Mouse (Mus musculus) T-helper 1 cell (primary cell): ENCODE data around the gene Clmn.

ENCODE experiments used
- in situ Hi-C: fragments of 300-600 bp; cut with MboI, MseI; formaldehyde crosslinking; loops from one replicate; pipeline ENCODE4 v1.15.1; 2025; ENCODE audit warnings: high pct_unique_total_duplicates

Clmn gene

DNA sequence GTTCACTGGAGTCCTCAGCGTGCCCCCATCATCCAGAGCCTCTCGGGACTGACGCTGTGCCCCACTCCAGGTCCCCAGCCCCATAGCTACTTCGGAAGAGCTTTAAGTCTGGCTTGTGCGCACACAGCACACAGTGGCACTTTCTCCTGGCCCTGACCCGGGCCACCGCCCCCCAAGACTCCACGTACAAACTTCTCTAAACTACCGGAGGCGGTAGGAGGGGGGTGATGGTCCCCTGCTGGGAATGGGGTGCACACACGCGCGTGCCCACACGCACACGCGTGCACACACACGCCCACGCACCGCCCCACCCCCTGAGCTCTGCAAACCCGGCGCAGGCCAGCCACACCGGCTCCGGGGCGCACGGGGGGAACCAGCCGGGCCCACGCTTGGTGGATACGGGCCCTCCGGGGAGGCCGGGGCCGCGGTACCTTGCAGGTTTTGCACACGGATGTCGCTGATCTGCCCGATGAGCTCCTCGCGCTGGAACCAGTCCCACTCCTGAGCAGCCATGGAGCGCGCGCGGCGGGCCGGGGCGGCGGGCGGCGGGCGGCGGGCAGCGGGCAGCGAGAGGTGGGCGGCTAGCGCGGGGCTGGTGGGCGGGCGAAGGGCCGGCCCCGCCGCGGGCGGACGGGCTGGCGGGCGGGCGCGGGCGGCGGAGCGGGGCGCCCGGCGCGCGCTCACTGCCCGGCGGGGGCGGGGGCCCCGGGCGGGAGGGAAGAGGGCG lies at the start of gene Clmn:
Gene Clmn (minus strand): TSS at position 638 of the 727 bp plus-strand sequence.
- in situ Hi-C loops: loop anchor here (10.0 kb wide), 1 partner anchor 400 kb away; no protein-coding TSS in a partner anchor

DNA sequence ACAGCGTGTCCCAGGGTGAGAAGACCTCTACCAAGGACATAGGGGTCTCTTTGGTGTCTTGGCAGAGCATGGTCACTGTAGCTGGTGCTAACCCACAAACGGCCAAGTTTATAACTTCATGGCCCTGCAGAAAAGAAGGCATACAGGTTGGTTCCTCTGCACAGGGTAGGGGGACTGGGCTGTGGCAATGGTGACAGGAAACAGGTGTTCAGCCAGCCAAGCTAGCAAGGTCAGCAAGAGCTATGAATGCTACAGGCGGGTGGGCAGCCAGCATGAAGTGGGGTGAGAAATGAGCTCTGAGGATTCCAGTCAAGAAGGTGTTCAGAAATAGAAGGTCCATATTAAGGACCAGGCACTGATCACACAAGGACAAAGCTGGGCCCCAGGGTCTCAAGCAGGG lies 48.1 kb upstream of the Clmn start:
- in situ Hi-C loops: no loop called here

DNA sequence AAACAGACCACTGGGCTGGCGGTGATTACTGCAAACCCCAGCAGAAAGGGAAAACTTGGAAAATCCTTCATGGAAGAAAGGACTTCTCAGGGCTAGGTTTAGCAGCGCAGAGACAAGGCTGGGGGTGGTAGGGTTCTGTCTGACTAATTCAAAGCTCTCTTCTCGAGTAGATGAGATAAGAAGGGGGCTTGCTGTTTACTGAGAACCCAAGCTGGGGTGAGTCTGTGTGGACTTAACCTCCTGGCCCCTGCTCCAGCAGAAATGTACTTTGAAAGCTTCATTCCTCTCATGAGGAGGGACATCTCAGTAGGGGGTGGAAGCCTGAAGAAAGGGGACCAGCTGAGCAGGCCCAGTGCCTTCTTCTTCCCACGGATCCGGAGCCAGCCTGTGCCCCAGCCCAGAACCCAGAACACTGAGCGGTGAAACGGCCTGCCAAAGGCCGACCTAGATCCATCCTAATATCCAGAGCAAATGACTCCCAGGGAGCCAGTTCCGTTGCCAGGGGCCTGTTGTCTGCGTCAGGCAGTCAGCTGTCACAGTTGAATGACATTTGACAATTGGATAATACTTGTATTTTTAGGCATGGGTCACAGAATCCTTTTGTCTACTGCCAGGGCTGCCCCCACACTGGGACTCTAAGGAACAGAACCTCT lies 47.5 kb upstream of the Clmn start:
- in situ Hi-C loops: no loop called here

DNA sequence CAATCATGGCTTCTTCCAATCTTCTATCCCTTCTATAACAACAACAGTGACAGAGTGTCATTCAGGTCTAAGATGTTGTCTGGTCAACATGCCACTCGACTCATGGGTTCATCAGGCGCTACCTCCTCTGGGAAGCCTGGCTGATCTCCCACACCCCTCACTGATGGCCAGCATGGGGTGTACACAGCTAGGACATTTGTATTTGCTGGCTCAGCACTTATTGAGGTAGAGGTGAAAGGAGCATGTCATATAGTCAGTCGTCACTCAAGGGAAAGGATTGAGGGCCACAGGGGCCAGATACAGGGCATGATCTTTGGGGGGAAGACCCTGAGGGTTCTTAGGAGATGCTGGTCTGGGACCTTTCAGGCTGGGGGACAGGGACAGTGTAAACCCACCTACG lies 44.9 kb upstream of the Clmn start:
- in situ Hi-C loops: no loop called here

DNA sequence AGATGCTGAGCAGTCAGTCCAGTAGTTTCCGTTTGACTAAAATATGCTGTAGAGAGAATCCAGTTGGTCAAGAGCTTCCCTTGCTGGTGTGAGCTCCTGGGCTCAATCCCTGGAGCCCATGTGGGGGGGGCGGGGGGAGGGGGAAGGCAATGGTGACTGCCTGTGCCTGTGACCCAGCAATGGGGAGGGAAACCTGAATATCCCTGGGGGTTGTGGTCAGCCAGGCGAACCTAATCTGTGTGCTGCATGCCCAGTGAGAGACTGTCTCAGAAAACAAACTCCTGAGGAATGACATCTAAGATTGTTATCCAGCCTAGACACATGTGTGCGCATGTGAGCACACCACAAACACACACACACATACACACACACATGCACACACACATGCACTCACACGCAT lies 44.1 kb upstream of the Clmn start:
- in situ Hi-C loops: no loop called here

DNA sequence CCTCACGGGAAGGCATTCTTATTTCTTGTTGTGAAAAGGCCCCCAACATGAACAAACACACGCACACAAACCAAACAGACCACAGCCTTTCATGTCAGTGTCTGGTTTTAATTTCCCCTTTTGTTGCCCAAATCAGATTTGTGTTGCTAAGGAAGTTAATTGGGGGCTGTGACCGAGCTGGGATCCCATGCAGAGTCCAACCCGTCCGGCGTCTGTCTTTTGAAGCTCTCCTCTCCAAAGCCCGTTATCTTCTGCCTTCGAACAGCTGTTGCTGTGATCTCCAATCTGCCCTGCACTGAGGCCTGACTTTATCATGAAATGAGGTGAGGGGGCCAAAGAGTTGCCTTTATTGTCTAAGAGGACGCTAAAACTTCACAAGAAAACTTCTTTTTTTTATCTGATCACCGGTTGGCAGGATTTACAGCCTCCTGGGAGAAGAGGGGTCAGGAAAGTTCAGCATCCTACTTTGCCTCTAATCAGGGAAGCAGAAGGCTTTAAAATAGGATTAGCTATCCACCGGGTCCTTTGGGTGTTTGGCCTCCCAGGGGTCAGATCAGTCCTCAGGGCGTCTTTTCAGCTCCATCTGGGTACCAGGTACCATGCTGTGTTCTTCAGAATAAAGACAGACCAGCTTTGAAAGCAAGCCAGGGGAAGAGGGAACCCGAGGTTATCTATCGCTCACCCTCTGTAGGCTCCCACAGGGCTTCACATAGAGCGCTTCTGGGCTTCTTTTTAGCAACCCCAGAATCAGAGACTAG lies 43.3 kb upstream of the Clmn start:
- in situ Hi-C loops: no loop called here

DNA sequence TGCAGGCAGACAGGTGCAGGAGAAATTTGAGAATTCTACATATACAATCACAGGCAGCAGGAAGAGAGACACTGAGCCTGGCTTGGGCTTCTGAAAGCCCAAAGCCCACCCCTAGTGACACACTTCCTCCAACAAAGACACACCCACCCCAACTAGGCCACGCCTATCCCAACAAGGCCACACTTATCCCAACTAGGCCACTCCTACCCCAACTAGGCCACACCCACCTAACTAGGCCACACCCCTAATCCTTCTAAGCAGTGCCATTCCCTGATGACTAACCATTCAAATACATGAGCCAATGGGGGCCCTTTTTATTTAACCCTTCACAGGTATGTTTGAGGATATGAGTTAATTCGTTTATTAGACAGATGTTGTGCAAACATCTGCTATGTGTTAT lies 42.3 kb upstream of the Clmn start:
- in situ Hi-C loops: no loop called here

DNA sequence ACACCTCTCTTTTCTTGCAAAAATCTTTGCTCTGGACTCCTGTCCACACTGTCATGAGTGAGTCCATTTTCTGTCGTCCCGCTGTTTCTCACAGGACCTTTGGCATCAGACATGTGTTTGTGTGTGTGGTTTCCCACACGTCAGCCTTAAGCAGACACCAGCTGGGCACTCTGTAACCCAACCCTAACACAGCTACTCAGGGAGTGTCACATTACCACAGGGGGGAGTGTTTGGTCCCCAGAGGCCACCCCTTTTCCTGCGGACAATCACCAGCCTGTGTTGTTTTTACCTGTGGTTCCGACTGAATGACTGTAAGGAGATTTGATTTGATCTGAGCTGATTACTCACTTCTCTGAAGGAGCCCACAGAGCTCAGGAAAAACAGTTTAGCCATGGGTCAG lies 39.3 kb upstream of the Clmn start:
- in situ Hi-C loops: no loop called here

DNA sequence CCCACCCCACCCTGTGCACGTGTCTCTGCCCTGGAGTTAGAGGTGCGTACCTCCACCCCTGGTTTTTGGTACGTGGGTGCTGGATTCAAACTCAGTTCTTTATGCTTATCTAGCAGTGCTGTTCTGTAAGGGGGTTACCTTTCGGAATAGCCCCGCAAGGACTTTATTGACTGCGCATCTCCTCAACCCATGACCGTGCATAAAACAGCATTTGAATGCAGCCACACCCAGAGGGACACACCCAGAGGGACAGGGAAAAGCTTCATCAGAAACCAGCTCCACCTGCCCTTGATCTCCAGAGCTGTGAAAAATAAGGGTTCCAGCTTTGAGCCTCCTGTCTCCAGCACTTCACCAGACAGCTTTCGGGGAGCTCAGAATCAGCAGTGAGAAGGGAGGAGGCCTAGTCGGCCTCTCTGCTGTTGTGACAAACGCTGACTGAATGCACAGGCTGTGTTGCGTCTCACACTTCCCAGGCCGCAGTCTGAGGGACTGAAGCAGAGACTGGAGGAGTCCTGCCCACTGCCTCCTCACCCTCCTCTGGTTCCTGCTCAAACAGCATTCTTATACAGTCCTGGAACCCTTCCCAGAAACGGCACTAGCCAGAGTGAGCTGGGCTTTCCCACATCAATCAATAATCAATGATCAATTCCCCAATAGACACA lies 37.6 kb upstream of the Clmn start:
- in situ Hi-C loops: no loop called here

DNA sequence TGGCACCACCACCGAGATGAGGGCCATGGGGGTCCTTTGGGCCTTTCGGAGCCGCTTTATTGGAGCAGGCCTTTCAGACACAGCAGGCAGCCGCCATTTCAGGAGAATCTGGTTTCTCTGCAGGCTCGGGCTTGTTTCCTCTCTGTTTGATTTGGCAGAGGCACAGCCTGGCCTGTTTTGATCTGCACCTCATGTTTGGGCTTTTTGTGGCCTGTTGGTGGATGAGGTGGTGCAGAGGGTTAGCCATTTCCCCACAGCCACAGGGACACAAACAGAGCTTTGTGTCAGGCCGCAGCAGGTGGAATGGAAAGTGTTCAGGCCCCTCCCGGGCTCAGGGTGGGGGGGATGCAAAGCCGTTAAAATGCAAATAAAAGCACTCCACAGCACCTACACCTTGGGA lies 36.4 kb upstream of the Clmn start:
- in situ Hi-C loops: no loop called here

DNA sequence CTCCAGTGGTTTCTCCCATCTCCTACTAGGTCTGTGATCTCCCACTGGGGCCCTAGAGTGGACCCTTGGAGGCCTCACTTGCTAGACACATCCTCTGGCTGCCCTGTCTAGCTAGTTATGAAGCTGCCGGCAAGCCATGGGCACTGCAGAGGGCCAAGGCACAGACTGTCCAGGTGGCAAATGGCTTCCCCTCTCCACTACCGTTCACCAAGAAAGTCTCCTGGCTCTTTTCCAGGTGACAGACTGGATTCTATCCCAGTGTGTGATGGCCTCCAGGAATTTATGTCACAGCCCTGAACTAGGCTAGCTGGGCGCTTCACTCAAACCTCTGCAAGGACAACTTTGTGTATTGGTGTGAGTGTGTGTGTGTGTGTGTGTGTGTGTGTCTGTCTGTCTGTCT lies 35.0 kb upstream of the Clmn start:
- in situ Hi-C loops: no loop called here

DNA sequence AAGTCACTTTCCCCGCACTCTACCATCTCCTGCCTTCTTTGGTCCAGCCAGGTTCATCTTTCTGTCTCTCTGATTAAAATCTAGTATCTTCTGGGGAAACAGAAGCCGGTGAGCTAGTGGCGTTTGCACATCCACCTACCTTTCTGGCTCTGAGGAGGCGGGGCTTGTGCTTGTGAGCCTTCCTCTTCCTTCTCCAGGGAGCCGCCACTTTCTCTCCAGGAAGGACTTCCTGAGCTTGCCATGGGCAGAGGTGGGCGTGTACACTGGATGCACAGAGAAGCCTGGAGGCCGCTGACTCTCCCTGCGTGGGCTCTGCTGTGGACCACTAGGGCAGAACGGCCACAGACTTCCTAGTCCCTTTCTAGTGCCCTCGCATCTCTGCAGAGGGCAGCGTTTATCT lies 34.3 kb upstream of the Clmn start:
- in situ Hi-C loops: no loop called here

DNA sequence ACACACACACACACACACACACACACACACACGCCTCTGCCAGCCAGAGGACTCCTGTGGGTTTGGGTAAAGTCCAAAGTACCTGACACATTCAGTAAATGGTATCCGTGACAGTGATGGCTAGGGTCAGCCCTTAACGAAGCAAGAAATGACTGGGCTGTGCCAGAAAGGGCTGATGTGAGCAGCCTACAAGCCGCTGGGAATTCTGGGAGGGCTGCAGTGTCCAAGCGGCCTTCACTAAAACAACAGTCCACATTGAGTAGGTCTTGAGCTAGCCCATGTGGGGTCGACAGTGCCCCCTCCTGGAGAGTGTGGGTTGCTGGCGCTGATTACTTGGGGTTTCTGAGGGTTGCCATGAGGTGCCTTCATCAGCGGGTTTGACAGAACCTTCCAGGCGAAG lies 33.8 kb upstream of the Clmn start:
- in situ Hi-C loops: no loop called here

DNA sequence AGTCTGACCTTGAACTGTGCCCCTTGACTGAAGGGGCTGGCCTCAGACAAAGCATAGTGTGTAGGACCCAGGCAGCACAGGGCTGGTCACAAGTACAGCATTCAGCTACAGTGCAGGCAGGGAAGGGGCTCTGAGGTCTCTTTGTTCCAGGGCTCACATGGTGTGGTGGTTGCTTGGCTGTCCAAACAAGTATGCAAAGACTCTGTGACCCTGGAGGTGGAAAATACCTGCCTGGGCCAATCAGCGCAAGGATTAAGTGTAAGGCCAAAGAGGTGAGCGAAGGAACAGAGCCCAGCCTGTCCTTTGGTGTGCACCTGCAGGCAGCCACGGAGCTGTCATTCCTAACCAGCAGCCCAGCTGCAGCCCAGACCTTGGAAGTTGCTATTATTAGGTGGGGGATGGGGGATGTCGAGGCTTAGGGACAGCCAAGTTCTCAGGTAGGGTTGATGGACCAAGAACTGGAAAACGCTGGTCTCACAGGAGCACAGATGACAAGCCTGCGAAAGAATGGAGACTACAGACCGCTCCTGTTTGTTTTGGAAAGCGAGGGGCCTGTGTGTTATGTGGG lies 32.3 kb upstream of the Clmn start:
- in situ Hi-C loops: no loop called here

DNA sequence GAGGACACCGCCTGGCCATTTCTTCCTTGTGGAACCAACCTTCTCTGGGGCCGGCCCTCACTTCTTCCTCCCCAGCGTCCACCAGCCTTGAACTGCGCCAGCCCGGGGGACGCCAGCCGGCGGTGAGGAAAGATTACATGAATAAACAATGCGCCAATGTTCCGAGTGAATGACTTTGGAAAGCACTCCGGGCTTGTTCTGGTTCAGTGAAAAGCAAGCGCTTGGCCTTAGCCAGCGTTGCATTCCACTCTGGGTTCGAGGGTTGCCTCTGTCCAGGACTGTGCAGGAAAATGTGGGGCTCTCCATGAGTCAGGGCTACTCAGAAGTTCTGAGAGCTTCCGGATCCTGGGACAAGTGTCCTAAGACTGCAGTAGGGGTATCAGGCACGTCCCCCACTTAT lies 31.8 kb upstream of the Clmn start:
- in situ Hi-C loops: no loop called here

DNA sequence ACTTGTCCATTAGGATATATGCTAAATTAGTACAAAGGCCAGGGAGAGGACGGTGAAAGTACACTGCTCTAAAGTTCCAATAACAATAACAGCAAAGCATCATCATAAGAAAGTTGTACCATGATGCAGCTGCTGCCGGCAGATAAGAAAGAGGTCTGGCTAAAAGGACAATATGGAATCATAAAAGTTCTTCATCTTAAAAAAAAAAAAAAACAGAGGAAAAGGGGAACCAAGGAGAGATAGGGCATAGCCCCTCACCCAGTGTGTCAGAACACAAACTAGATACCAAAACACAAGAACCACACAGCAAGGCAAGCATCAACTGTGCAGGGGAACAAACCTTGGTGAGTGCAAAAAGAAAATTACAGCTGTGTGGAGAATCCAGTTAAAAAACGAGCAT lies 27.4 kb upstream of the Clmn start:
- in situ Hi-C loops: no loop called here

DNA sequence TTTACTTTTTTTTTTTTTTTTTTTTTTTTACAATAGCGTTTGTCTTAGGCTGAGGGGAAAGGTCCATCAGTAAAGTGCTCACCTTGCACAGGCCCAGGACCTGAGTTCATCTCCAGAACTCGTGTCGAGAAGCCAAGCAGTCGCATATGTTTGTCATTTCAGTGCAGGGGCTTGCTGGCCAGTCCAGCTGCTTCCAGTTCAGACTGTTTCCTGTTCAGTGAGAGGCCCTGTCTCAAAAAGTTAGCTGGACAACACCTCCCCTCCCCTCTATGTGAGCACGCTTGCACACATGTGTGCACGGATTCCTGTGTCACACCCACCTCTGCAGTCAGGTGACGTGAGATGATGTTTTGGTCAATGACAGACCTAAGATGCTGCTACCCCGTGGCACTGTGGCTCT lies 25.2 kb upstream of the Clmn start:
- in situ Hi-C loops: no loop called here

DNA sequence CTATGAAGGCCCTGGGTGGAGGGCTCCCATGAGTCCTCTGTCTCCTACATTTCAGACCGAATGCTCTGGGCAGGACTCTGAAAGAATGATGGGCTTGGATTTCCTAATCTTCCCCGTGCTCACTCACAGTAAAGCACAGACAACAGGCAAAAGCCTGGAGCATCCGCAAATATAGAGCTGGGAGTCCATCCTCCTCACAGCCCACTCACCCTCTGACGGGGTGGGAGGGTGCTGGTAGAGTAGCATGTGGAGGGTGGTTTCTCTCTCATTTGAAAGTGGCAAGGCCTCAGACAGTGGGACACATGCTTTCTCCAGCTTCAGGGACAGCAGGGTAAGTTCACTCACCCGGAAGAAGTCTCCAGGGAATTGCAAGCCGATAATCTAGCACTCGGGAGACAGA lies 21.2 kb upstream of the Clmn start:
- in situ Hi-C loops: no loop called here

DNA sequence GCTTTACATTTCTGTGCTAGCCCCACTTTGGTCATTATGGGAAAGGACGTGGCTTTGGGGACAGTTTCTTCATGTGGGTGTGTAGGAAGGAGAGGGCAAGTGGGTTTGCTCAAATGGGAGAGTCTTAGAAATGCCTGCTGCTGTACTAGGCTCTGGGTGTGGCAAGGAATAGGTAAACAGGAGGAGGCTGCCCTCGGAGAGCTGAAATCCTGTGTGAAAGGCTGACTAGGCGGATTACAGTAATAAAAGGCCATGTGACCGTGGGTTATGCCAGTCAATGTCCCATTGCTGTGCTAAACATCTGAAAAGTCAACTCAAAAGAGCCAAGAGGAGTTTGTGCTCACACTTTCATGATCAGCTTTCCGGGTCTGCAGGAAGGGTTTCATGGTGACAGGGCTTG lies 17.7 kb upstream of the Clmn start:
- in situ Hi-C loops: no loop called here

DNA sequence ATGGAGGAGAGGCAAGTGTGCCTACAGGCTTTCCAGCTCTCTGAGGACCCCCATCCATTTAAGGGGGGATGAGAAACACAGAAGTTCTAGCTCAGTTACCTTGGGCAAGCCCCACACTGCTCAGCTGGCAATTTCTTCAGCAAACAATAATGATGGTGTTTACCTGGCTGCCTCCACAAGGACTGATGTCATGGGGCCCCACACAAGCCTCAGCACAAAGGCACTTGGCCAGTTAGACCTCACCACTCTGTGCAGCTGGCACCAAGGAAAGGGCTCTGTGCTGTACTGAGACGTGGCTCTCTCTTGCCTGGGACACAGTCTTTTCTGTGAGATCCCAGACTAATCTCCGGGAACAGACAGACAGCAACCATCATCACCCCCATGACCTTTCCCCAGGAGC lies 17.2 kb upstream of the Clmn start:
- in situ Hi-C loops: no loop called here

DNA sequence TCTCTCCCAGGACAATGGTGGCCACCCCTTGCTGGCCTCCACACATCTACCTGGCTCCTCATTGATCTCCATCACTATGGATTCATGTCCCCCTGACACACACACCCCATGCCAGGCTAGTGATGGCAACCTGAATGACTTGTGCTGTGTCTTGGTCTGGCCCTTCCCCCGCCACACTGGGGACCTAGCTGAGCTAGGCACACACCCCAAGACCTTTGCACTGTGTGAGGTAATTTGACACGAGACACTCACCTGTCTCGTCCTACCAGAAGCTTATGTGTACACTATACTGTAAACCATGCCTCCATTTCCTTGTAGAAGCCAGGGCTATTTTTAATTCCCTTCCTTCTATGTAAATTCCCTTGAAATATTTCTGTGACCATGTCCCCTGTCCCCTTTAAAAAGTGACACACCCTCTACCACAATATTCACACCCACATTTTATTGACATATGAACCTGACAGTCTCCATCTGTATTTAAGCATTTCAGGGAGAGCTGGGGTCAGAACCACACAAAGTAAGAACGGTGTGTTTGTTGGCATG lies 16.7 kb upstream of the Clmn start:
- in situ Hi-C loops: no loop called here

DNA sequence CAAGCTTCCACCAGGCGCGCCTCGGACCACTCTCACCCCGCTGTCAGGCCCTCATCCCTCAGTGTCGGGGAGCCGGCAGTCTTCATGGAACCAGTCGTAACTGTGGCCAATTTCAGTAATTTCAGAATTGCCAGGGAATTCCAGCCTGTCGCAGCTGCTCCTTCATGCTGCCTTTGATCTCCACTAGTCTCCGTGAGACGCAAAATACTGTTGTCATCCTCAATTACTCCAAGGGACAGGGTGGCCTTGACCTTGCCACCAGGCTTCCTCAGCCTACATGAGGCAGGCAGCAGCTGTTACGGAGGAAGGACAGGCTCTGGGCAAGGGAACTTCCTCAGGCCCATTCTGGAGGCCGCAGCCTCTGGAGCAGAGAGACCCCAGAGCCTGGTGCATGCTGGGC lies 15.5 kb upstream of the Clmn start:
- in situ Hi-C loops: no loop called here
